Mouse (Mus musculus): ENCODE data around the gene Pick1. TPM values are rescaled to one million over a fixed set of nuclear protein-coding genes. Genes with fewer than 3 reads are reported as not detected.
"Not testable (repeated sequence)": the region's sequence is repeated elsewhere in the genome, so short reads cannot be mapped to it uniquely, and the experiment has no call there.

The Pick1 gene
- total RNA-seq, 2 experiments from 2014 or later = 33.7 to 34.8 TPM

DNA sequence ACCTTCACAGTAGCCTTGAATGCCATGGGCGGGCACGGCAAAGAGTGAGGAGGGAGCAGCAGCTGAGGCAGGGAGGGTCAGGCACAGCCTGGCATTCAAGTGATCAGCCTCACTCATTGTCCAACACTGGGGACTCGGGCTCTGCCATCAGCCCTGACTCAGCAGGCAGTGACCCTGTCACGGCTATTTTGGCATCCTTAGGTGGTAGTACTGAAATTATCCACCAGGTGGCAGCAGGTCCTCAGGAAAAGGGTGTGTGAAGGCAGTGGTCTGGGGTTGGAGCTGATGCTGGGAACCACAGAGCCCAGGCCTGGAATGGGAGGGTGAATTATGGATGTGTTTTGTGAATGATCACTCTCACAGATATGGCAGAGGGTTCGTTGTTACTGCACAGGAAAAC, 4.3 kb upstream of the Pick1 start:
- DNase-seq (ENCODE audit: low spot score) = peak; percentile 94

DNA sequence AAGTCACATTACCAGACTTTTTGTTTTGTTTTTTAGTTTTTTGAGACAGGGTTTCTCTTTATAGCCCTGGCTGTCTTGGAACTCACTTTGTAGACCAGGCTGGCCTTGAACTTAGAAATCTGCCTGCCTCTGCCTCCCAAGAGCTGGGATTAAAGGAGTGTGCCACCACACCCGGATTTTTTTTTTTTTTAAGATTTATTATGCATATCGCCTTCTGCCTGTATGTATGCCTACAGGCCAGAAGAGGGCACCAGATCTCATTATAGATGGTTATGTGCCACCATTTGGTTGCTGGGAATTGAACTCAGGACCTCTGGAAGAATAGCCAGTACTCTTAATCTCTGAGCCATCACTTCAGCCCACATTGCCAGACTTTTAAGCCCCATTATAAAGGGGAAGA, 3.2 kb upstream of the Pick1 start:
- not testable (repeated sequence) for DNase-seq (ENCODE audit: low spot score)

DNA sequence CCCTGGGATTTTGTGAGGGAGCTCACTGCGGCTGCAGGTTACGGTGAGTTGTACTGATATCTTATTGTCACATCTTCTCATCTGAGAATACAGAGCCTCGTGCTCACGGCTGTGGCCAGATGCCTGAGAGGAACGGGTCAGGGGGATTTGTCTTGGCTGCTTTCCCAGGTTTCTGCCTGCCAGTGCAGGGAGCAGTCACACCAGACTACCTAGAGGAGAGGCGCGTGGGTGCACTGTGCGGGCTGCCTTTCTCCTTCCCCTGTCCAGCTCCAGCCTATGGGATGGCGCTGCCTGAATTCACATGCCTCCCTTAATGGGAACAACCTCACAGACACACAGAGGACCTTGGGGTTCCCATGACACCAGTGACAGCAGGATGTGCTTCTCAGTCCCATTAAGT, 6.3 kb downstream of the Pick1 start:
- no peak for DNase-seq (ENCODE audit: low spot score)

DNA sequence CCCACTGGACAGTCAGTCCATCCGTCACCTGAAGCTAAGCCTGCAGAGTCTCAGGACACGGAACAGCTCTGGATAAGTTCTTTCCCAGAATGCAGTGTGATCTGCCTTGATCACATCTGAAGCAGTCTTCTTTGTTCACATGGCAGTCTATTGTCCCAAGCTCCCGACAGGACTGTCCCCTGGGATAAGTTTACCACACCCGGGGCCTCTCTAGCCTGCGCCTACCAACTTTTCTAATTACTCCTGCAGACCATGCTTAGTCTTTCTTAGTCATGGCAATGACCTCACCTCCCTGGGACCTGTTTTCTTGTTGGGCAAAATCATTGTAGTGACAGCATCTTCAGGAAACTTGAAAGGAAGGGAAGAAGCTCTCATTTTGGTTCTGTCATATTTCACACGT, 9.1 kb downstream of the Pick1 start:
- no peak for DNase-seq (ENCODE audit: low spot score)

DNA sequence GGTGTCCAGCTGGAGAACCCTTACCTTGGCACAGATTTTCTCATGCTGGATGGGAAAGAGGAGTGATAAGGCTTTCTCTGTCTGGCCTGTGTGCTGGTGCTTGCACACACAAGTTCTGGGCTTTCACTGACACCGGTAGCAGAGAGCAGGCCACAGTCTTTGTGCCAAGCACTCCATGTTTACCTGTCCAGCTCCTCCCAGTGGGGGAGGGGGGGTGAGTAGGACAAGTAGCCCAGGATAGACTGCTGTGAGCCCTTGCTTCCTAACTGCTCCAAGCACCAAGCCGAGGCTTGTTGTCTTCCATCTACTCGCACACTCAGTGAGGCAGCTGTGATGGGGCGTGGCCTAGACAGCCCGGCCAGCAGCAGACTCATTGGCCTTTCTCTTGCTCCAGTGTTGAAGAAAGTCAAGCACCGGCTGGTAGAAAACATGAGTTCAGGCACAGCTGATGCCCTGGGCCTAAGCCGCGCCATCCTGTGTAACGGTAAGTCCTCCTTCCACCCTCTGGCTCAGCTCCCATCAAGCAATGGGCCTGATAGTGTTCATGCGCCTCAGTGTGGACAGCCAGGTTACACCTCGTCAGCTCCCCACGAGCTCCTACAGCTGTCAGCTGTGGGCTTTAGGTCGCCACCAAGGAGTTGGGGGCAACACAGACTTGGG, 13.7 kb downstream of the Pick1 start:
- no peak for DNase-seq (ENCODE audit: low spot score)

DNA sequence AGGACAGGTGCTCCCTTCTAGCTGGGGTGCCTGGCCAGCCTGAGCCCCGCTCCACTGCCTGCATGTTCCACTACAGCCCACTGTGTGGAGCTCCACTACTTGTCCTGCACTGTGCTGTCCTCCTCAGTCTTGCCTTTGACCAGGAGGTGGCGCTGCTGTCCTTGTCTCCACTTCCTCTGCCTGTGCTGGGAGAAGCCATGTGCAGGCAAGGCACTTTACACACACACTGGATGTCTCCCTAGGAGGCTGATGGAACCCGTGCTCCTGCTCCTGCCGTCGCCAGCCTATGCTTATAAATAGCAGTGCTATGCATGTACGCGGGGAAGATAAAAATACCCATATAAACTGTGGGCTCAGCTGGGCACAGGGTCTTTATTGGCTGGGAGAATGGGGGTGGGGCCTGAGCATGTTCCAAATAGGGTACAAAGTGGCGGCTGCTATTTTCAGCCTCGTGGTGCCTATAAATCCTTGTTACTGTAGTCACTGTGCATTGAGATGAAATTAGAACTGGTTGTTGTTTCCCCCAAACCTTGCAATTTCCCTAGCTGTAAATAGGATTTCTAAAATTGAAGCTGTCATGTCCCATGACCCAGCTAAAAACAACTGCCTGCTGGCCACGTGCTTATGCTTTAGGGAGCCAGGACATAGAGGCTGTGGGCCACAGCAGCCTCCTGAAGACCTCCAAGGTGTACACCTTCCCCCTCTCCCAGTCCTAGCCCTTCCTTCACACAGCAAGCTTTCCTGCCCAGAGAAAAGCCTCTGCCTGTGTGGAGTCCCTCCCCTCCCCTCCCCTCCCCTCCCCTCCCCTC, 14.5 kb downstream of the Pick1 start:
- DNase-seq (ENCODE audit: low spot score) = peak; percentile 98

DNA sequence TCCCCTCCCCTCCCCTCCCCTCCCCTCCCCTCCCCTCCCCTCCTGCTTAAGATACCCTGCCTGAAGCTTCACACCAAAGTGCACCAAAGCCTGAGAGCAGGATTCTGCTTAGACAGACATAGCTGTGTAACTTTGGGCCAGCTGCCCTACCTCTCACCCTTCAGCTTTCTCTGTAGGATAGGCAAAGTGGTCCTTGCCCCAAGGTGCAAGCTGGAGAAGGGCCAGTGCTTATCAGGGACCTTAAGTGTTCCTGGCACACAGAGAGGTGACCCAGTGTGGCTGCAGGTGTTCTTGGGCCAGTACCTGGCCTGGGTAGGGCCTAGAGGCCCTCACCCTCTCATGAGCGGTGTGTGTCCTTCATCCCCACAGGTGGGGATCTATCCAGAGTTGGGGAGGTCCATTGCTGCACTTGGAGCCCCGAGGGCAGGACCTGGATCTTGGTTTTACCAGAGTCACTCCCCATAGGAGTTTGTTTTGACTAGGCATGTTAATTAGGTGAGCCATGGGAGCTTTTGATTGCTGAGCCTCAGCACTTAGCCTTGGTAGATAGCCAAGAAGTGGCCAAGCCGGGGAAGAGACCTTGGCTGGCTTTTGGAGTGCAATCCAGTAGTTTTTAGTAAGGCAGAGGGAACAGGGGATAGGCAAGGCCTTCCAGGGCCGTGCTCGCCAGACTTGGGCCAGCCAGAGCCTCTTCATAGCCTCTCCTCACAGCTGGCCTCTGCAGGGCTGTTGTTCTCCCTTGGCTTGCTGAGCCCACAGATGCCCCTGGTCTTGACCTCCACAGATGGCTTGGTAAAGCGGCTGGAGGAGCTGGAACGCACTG, 15.3 kb downstream of the Pick1 start:
- no peak for DNase-seq (ENCODE audit: low spot score)

DNA sequence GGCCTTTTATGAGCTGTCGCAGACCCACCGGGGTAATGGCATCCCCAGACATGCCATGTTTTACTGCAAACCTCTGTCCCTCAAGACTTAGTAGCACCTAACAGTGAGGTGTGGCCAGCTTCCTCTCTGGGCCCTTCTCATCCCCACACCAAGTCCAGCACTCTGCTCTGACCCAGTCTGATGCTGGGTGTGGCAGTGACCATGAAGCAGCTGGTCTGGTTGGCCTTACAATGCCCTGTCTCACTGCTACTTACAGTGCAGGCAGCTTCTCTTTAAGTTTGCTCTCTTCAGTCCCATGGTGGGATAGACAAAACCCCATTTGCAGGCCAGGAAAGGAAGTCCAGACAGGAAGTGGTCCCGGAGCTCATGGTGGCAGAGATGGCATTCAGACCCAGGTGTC, 16.3 kb downstream of the Pick1 start:
- no peak for DNase-seq (ENCODE audit: low spot score)

DNA sequence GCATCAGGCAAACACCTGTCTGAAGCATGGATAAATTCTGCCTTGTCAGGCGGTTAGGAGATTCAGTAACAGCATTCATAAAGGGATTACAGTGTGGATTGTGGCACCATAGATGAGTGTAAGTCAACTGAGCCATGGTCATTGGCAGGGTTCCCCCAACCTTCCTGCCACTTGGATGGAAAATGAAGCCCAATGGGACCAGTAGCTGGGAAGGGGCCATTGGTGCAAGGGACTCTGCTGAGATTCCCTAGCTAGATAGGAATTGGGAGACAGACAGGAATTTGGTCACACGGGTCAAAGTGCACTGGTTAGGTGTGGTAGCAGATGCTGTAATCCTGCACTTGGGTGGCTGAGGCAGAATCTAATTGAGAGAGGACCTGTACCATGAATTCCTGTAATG, 21.3 kb downstream of the Pick1 start:
- DNase-seq (ENCODE audit: low spot score) = no peak

DNA sequence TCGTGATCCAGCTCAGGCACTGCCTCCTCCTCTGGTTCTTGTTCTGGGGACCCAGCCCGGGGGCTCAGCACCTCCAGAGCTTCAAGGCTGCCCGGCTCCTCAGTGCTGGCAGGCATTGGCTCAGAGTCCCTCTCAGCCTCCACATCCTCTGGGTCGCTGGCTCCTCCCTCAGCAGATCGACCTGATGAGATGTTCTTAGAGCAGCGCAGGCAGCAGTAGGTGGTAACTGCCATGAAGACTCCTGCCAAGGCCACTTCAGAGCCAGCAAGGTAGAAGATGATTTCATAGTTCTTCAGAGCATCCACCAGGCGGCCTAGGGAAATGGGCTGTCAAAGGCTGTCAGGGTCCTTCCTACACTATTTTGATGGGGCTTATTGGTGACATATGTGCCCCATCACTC, 22.2 kb downstream of the Pick1 start:
- DNase-seq (ENCODE audit: low spot score) = no peak

DNA sequence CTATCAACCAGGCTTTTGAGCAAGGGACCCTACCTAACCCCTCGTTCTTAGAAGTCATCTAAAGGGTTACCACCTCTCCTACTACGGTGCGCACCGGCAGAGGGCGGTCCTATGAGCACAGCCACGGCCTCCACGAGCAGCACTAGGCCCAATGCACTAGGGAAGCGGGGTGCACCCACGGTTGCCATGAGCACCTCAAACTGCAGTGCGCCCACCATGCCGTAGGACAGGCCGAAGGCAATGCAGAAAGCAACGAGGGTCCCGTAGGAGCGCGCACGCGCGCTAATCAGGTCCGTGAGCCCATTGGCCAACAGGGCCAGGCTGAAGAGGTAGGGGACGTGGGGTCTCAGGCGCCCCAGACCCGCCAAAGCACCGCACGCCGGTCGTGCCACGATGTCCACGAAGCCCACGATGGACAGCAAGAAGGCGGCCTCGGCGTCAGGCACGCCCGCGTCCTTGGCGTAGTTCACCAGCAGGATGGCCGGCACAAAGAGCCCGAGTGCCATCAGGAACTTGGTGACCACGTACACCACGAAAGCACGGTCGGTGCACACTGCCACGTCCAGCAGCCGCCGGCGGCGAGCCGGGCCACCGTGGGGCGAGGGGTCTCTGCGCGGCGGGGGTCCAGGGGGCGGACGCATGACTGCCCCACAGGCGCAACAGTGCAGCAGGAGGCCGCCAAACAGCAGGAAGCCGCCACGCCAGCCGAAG, 23.0 kb downstream of the Pick1 start:
- no peak for DNase-seq (ENCODE audit: low spot score)

DNA sequence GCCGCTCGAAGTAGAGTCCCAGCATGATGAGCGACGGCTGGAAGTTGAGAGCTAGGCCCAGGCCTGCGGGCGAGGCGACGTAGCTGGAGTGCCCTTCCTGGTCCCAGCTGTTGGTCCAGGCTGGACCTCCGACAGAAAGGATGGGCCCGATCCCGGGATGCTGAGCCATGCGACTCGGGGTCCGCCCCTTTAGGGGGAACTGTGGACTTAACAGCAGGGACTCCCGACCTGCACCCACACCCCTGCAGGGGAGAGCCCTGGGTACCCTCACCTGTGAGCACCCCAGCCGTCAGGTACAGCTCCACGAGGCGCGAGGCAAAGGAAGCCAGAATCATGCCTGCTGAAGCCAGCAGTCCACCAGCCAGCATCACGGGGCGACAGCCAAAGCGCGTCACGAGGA, 23.6 kb downstream of the Pick1 start:
- DNase-seq (ENCODE audit: low spot score) = no peak

DNA sequence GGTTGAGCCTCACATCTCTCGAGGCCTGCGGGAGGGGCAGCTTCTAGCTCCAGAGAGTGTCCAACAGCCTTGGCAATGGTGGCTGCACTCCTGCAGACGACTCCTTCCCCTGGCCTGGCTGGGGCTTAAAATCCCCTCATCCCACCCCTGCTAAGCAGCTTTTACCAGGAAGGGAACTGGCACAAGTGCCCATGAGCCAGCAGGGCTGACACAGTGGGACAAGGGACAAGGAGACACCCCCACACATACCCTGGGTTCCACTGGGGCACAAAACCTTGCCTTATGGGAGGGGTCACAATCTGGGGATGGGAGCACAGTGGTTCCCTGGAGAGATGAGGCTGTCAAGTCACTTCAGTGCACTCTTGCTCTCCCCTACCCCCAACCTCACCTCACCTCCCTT, 25.7 kb downstream of the Pick1 start, which contains the start of gene Slc16a8:
Slc16a8 (minus strand) TSS at position 101 of the 400 bp plus-strand sequence.
- DNase-seq (ENCODE audit: low spot score) = no peak

DNA sequence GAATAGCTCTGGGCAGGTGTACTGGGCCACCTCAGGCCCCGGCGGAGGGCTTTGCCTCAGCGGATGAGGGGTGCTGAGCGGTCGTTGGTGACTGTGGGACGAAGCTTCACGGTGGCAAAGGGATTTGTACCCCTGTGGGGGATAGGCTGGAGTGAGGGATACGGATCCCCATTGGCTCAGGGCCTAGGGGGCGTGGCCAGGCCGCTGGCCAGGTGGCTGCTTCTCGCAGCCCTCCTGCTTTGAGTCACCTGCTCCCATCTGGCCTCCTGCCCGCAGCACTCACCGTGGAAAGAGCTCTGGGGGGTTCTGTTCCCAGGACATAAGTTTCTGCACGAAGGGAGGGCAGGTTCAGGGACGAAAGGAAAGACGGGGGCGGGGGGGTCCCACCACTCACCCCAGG, 29.5 kb downstream of the Pick1 start:
- DNase-seq (ENCODE audit: low spot score) = no peak

DNA sequence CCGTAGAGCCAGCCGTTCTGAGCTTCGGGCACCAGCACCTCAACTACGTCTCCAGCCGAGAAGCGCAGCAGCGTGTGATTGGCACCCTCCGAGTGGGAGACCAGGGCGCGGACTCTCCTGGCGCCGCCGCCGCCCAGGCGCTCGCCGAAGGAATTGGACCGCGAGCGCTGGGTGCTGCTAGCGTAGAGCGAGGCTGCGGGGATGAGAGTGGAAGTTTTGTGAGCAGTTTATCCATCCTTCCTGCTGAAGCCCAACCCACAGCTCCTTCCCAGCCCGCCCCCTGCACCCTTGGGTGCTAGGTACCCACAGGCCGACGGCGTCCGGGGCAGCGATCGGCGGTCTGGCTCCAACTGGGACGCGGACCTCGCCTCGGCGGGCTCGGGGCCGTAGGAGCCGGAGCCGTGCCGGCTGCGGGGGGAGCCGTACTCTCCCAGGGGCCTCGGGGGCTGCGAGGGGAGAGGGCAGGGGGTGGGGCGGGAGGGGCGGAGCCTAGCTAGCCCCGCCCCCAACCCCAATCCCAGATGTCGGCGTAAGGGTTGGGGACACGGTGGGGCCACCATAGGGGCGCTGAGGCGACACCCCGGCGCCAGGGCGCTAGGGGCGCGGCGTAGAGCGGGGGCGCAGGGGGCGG, 32.2 kb downstream of the Pick1 start:
- no peak for DNase-seq (ENCODE audit: low spot score)

DNA sequence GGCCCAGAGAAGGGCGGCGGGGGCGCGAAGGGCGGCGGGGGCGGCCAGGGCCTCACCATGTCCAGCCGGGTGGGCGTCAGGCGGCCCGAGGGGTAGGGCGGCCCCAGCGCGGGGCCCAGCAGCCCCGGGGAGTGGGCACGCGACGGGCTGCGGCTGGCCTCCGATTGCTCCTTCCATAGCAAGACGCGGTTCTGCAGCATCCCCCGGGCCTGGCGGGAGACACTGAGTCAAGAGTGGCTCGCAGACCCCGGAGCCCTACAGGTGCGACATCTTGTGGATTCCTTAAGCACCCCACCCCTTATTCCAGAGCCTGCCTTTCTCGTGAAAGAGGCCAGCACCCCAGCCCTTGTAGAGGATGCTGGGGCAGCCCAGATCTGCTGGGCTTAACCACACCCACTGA, 32.8 kb downstream of the Pick1 start:
- DNase-seq (ENCODE audit: low spot score) = no peak

DNA sequence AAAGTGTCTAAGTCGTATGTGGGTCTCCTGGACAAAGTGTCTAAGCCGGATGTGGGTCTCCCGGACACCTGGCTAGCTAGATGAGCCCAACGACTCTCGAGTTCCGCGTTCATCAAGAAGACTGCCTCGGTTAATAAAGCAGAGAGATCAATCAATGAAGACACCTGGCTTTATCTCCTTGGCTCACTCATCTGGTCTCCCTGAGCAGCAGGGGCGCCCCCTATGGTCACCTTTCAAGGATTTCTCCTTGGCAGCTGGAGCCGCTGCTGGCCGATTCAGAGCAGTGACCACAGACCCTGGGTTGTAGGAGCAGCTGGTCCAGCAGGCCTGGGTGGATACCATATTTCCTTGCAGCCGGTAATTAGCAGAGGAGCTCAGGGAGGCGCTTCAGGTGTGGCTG, 33.4 kb downstream of the Pick1 start:
- peak; percentile 50 for DNase-seq (ENCODE audit: low spot score)

DNA sequence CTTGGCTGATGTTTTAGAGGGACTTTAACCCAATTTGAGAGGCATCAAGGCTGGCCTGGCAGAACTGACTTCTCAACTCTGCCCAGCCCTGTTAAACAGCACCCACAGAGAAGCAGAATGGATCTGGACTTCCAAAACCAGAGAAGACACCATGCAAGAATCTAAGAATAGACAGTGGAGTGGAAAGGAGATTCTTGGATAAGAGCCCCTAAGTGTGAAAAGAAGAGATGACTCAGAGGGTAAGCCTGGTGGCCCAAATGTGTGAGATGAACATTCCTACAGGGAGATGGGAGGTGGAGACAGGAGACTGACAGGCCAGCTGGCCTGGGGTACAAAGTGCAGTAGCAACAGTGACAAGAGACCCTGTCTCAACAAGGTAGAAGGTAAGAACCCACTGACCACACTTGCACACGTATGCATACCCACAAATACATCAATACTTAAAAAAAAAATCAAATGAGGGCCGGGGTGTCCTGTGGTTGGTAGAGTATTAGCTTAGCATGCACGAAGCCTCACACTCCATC, 33.9 kb downstream of the Pick1 start:
- no peak for DNase-seq (ENCODE audit: low spot score)

DNA sequence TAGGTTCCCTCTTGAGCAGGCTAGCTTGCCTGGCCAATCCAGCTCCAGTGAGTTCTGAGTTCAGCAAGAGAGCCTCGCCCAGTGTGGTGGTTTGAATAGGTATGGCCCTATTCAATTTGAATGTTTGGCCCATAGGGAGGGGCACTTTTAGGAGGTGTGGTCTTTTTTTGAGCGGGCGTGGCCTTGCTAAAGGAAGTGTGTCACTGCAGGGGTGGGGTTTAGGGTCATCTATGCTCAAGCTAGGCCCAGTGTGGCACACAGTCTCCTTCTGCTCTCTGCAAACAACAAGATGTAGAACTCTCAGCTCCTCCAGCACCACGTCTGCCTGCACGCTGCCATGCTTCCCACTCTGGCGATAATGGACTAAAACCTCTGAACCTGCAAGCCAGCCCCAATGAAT, 34.8 kb downstream of the Pick1 start:
- no peak for DNase-seq (ENCODE audit: low spot score)

DNA sequence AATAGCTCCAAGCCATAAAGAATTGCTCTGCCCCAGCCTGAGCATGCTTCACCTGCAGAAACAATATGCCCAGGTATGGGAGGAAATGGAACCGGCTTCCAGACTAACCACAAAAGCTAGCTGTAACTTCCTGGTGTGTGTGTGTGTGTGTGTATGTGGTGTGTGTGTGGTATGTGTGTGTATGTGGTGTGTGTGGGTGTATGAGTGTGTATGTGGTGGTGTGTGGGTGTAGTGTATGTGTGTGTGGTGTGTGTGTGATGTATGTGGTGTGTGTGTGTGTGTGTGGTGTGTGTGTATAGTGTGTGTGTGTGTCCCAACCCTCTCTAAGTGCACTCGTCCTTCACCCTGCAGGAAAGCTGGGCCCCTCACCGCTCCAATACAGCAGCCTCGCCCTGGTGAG, 36.4 kb downstream of the Pick1 start:
- no peak for DNase-seq (ENCODE audit: low spot score)

DNA sequence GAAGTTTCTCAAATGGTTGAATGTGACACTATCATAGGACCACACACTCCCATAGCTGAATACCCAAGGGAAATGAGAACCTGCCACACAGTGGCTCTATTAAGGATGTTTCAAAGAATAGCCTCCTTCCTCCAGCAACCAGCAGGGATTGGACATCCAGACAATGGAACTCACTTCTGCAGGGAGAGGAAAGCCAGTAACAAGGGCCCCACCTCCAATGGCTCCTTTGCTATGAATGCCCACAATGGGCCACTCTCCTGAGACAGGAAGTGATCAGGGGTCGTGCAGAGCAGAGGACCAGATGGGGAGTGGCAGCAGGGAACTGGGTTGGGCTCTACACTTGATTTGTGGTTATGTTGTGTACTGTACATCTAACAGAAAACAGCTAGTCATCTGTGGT, 39.5 kb downstream of the Pick1 start:
- DNase-seq (ENCODE audit: low spot score) = no peak

Data from gastrocnemius, adult 18-20 months (tissue).